Mouse (Mus musculus): Measurements from ENCODE around the gene Ppp1r14c. TPM values are rescaled to one million over a fixed set of nuclear protein-coding genes. Genes with fewer than 3 reads are reported as not detected.
"Not testable (repeated sequence)": the region's sequence is repeated elsewhere in the genome, so short reads cannot be mapped to it uniquely, and the experiment has no call there.

The Ppp1r14c gene
- polyA plus RNA-seq, 1 experiment from 2014 or later, result 4.3 TPM

DNA sequence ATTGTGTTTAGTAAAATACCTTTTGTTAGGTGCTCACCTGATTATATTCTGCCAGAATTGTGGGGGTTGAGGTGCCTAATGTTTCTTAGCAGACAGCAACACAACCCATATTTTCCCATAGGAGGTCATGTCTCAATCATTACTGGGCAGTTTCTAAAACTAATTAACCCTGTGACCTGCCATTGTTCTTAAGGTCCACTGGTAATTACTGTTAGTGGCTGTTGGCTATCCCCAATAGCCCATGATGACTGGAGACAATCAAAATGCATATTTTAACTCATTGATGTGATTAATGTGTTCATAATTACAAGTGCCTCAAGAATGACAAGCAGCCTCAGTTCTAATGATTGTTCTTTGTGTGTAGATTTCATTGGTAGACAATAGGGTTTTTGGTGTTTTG, 58.2 kb downstream of the Ppp1r14c start:
- H3K27ac ChIP-seq, result no peak overlapping the region
- no peak for TF ChIP-seq CTCF (IDR thresholded peaks at IDR 0.05; ENCODE audit: low read depth)
- H3K4me2 ChIP-seq (ENCODE audit: low read length), result no peak overlapping the region

DNA sequence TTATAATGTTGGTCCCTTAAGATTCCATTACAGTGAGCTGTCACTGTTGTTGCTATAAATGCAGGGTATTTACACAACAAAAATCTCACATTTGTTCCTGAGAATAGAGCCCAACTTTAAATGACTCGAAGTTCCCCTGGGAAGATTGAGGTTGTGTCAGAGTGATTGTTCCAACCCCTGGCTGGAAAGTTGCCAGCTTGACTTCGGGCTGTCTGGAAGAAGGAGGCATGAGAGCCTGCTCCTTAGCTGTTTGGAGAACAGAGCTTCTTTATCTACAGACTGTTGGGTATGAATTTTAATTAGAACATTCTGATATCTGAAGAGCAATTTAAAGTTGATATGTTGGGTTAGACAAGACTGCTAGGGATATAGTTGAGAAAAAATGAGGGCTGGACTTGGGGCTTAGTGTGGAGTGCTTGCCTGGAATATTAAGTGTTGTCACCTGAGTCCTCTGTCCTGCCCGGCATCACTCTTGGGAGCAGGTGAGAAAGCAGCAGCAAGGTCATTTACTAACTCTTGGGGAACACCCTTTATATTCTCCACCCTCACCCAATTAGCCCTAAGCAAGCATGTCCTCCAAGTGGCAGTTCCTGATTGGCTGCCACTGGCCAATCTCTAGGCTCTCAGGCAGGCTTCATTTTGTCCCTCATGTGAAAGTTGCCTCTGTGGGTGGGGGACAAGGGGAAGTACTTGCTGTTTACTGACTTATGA, 62.0 kb downstream of the Ppp1r14c start:
- no peak for DNase-seq (ENCODE audit: low spot score)

More for the DNA sequence above, 58.2 kb downstream of the Ppp1r14c start:
- H3K4me3 ChIP-seq (replicated peaks; ENCODE audit: low read depth, low read length), result no peak overlapping the region
- H3K4me1 ChIP-seq (replicated peaks; ENCODE audit: insufficient read depth, low read length), result no peaks in the 10 kb centered on the region
- H3K9me3 ChIP-seq (replicated peaks; ENCODE audit: low read length), result no peaks in the 10 kb centered on the region
- H3K9ac ChIP-seq (ENCODE audit: low read depth, low read length), result no peak overlapping the region
- no peaks in the 10 kb centered on the region for H3K27me3 ChIP-seq (ENCODE audit: insufficient read depth, low read length)
- no peaks in the 10 kb centered on the region for H3K36me3 ChIP-seq (ENCODE audit: insufficient read depth, low read length)
- DNase-seq (ENCODE audit: low spot score) (no peak), ATAC-seq (replicated peaks; ENCODE audit: low FRiP score, low read depth) (no peak)

DNA sequence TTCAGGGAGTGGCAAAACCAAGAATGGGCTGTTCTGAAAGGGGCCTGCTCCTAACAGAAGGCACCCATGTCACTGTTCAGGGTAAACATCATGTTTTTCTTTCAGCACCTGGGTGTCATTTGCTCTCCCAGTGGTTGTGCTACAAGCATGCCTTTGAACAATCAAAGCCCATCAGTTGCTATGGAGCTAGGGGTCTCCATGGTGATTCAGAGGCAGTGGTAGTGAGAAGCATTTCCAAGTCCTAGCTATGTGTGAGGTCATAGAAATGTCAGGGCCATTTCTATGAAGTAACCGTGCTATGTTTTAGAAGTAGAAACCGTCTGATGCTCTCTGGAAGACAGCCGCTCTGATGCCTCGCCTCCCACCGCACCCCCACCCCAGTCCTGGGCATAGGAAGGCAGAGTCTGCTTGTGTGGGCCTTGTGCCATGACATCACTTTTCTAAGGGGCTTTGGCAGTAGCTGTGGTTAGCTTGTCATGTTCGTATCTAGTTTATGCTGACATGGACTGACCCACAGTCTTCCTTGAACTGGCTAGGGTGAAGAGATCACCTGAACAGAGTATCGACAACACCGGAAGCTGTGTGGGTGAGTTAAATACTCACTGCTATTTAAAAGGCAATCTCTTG, 69.1 kb downstream of the Ppp1r14c start:
- Histone ChIP-seq H3K9ac (ENCODE audit: low read depth, low read length) (no peak overlapping the region), H3K27me3 (ENCODE audit: insufficient read depth, low read length) (no peaks in the 10 kb centered on the region), H3K4me3 (replicated peaks; ENCODE audit: low read depth, low read length) (no peak overlapping the region), H3K9me3 (replicated peaks; ENCODE audit: low read length) (no peaks in the 10 kb centered on the region), H3K27ac (no peak overlapping the region), H3K4me2 (ENCODE audit: low read length) (no peak overlapping the region), H3K4me1 (replicated peaks; ENCODE audit: insufficient read depth, low read length) (no peaks in the 10 kb centered on the region), H3K36me3 (ENCODE audit: insufficient read depth, low read length) (no peaks in the 10 kb centered on the region)
- ATAC-seq (replicated peaks; ENCODE audit: low FRiP score, low read depth), result no peak
- 97% methylated on average over 8 of the region's 8 CpGs for WGBS
- DNase-seq (ENCODE audit: low spot score), result no peak
- no peak for TF ChIP-seq CTCF (IDR thresholded peaks at IDR 0.05; ENCODE audit: low read depth)

More for the DNA sequence above, 62.0 kb downstream of the Ppp1r14c start:
- WGBS, result 39% methylated on average over 3 of the region's 3 CpGs
- Histone ChIP-seq H3K4me1 (replicated peaks; ENCODE audit: insufficient read depth, low read length) (no peaks in the 10 kb centered on the region), H3K9ac (ENCODE audit: low read depth, low read length) (no peak overlapping the region), H3K27ac (no peak overlapping the region), H3K4me2 (ENCODE audit: low read length) (no peak overlapping the region), H3K27me3 (ENCODE audit: insufficient read depth, low read length) (no peaks in the 10 kb centered on the region), H3K9me3 (replicated peaks; ENCODE audit: low read length) (no peaks in the 10 kb centered on the region), H3K36me3 (ENCODE audit: insufficient read depth, low read length) (no peaks in the 10 kb centered on the region), H3K4me3 (replicated peaks; ENCODE audit: low read depth, low read length) (no peak overlapping the region)
- no peak for TF ChIP-seq CTCF (IDR thresholded peaks at IDR 0.05; ENCODE audit: low read depth)
- no peak for ATAC-seq (replicated peaks; ENCODE audit: low FRiP score, low read depth)

DNA sequence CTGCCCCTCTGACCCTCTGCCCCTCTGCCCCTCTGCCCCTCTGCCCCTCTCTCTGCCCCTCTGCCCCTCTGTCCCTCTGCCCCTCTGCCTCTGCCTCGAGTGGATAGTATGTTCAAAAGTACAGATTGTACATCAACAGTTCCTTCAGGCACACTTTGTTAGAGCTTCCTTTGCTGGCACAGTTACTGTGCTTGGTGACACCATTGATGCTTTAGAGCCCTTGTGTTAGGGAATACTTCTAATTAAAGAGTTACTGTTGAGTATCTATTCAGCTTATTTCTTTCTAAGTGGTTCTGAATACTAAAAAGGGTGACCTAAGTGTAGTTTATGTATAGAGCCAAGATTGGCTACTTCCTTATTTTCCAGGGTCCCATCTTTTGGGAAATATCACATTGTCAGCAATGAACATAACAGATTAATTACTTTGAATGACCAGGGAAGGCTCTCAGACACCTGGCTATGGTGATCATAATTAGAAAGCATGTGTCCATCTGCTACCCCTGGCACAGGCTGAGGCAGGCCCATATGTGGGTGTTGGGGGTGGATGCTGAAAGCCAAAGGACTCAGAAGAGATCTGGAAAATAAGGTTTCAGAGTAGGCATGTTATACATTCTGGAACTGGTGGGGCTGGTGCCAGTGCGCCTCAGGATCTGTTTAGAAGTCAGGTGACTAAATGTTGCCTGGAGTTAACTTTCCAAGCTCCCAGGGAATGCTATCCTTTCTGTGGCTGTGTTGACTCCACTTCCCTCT, 75.0 kb downstream of the Ppp1r14c start:
- ATAC-seq (replicated peaks; ENCODE audit: low FRiP score, low read depth) (no peak), DNase-seq (ENCODE audit: low spot score) (no peak)
- no peaks in the 10 kb centered on the region for H3K36me3 ChIP-seq (ENCODE audit: insufficient read depth, low read length)
- no peak overlapping the region for H3K4me2 ChIP-seq (ENCODE audit: low read length)
- H3K4me3 ChIP-seq (replicated peaks; ENCODE audit: low read depth, low read length), result no peak overlapping the region
- H3K27me3 ChIP-seq (ENCODE audit: insufficient read depth, low read length), result no peaks in the 10 kb centered on the region
- TF ChIP-seq CTCF (IDR thresholded peaks at IDR 0.05; ENCODE audit: low read depth), result no peak
- no peak overlapping the region for H3K27ac ChIP-seq
- 52% methylated on average over 2 of the region's 2 CpGs for WGBS
- H3K9me3 ChIP-seq (replicated peaks; ENCODE audit: low read length), result no peaks in the 10 kb centered on the region
- H3K4me1 ChIP-seq (replicated peaks; ENCODE audit: insufficient read depth, low read length), result no peaks in the 10 kb centered on the region
- no peak overlapping the region for H3K9ac ChIP-seq (ENCODE audit: low read depth, low read length)

DNA sequence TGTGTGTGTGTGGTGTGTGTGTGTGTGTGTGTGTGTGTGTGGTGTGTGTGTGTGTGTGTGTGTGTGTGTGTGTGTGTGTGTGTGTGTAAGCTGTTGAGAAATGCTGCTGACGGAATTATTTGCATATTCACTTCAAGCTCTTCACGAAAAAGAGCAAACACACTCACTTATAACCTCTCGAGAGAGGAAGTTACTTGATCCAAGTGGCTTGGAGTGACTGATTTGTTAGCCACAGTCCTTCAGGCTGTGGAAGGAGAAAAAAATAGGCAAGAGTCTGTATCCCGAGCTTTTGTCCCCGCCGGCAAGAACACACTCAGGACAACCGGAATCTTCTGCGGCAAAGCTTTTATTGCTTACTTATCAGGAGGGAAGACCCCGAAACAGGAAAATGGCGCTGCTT, 80.9 kb downstream of the Ppp1r14c start:
- H3K4me2 ChIP-seq (ENCODE audit: low read length); H3K36me3 ChIP-seq (ENCODE audit: insufficient read depth, low read length); H3K27me3 ChIP-seq (ENCODE audit: insufficient read depth, low read length); DNase-seq (ENCODE audit: low spot score); H3K4me3 ChIP-seq (replicated peaks; ENCODE audit: low read depth, low read length); H3K4me1 ChIP-seq (replicated peaks; ENCODE audit: insufficient read depth, low read length); H3K9me3 ChIP-seq (replicated peaks; ENCODE audit: low read length); ATAC-seq (replicated peaks; ENCODE audit: low FRiP score, low read depth); H3K9ac ChIP-seq (ENCODE audit: low read depth, low read length); H3K27ac ChIP-seq: not testable (repeated sequence)
- WGBS, result 89% methylated on average over 10 of the region's 10 CpGs

DNA sequence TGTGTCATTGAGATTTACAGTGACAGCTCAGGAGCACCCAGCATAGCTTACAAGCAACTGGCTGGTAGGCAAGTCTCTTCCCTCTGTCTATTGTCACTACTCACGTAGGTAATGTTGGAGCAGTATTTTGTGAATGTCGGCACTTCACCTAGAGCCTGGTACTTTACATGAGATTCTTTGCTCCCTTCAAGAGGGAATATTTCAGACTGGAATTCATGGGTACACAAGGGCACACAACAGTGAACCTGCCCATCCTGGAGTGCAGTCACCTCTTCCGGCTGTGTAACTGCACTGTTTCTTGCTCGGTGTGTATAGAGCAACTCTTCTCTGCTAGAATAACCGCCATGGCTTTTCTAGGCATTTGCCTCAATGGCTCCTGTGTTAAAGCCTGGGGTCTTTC, 82.8 kb downstream of the Ppp1r14c start:
- Histone ChIP-seq H3K27me3 (ENCODE audit: insufficient read depth, low read length) (no peaks in the 10 kb centered on the region), H3K4me3 (replicated peaks; ENCODE audit: low read depth, low read length) (no peak overlapping the region), H3K4me2 (ENCODE audit: low read length) (no peak overlapping the region), H3K27ac (no peak overlapping the region), H3K4me1 (replicated peaks; ENCODE audit: insufficient read depth, low read length) (no peaks in the 10 kb centered on the region), H3K9ac (ENCODE audit: low read depth, low read length) (no peak overlapping the region), H3K9me3 (replicated peaks; ENCODE audit: low read length) (no peaks in the 10 kb centered on the region), H3K36me3 (ENCODE audit: insufficient read depth, low read length) (no peaks in the 10 kb centered on the region)
- DNase-seq (ENCODE audit: low spot score), result no peak
- no peak for TF ChIP-seq CTCF (IDR thresholded peaks at IDR 0.05; ENCODE audit: low read depth)
- no peak for ATAC-seq (replicated peaks; ENCODE audit: low FRiP score, low read depth)
- 90% methylated on average over 5 of the region's 5 CpGs for WGBS

Measured in kidney, postnatal 0 days (tissue).